Mouse (Mus musculus): ENCODE data around the gene Zfyve26. TPM values are rescaled to one million over a fixed set of nuclear protein-coding genes. Genes with fewer than 3 reads are reported as not detected.
"Not testable (repeated sequence)": the region's sequence is repeated elsewhere in the genome, so short reads cannot be mapped to it uniquely, and the experiment has no call there.

Gene Zfyve26
- 0.32 and 0.85 TPM in 2 replicates for polyA plus RNA-seq (2012)

GRCm38 (mm10) chr12:79296126-79296816 lies at the start of gene Zfyve26:
Gene Zfyve26 (minus strand): TSS chr12:79296304.
- Histone ChIP-seq H3K27me3 (ENCODE audit: control insufficient read depth) (no peaks in the 10 kb centered on the region), H3K4me1 (ENCODE audit: control insufficient read depth) (peaks cover 36% of the 10 kb centered on the region), H3K4me3 (replicated peaks) (peak within 1 kb of the TSS; percentile 96), H3K9me3 (ENCODE audit: control insufficient read depth, low read length) (no peaks in the 10 kb centered on the region), H3K36me3 (ENCODE audit: control insufficient read depth) (peaks cover 19% of the 10 kb centered on the region)
- peak; percentile 38; the same call in 1 of the 2 replicates for TF ChIP-seq GATA1 (IDR thresholded peaks at IDR 0.05; ENCODE audit: low read length)
- no peak for TF ChIP-seq TAL1 (IDR thresholded peaks at IDR 0.05; ENCODE audit: low read length)

- no peaks in the 10 kb centered on the region for H3K27me3 ChIP-seq (ENCODE audit: control insufficient read depth)
- TF ChIP-seq GATA1 (IDR thresholded peaks at IDR 0.05; ENCODE audit: low read length) = no peak
These were observed 45.3 kb upstream of the Zfyve26 start for GRCm38 (mm10) chr12:79341291-79341845.

GRCm38 (mm10) chr12:79340513-79340912 lies 44.4 kb upstream of the Zfyve26 start:
- Histone ChIP-seq H3K9me3 (ENCODE audit: control insufficient read depth, low read length) (no peaks in the 10 kb centered on the region), H3K4me1 (ENCODE audit: control insufficient read depth) (no peaks in the 10 kb centered on the region), H3K4me3 (replicated peaks) (no peak overlapping the region), H3K36me3 (ENCODE audit: control insufficient read depth) (peaks cover 2% of the 10 kb centered on the region), H3K27me3 (ENCODE audit: control insufficient read depth) (no peaks in the 10 kb centered on the region)
- TF ChIP-seq TAL1 (IDR thresholded peaks at IDR 0.05; ENCODE audit: low read length) (no peak), GATA1 (IDR thresholded peaks at IDR 0.05; ENCODE audit: low read length) (no peak)

More at GRCm38 (mm10) chr12:79341291-79341845, 45.3 kb upstream of the Zfyve26 start:
- no peaks in the 10 kb centered on the region for H3K4me1 ChIP-seq (ENCODE audit: control insufficient read depth)
- peaks cover 2% of the 10 kb centered on the region for H3K36me3 ChIP-seq (ENCODE audit: control insufficient read depth)
- no peaks in the 10 kb centered on the region for H3K9me3 ChIP-seq (ENCODE audit: control insufficient read depth, low read length)
- H3K4me3 ChIP-seq (replicated peaks) = no peak overlapping the region

GRCm38 (mm10) chr12:79338791-79339190 lies 42.7 kb upstream of the Zfyve26 start:
- TF ChIP-seq TAL1 (IDR thresholded peaks at IDR 0.05; ENCODE audit: low read length) (no peak), GATA1 (IDR thresholded peaks at IDR 0.05; ENCODE audit: low read length) (no peak)
- H3K36me3 ChIP-seq (ENCODE audit: control insufficient read depth) = peaks cover 18% of the 10 kb centered on the region
- H3K9me3 ChIP-seq (ENCODE audit: control insufficient read depth, low read length) = peaks cover 10% of the 10 kb centered on the region
- no peak overlapping the region for H3K4me3 ChIP-seq (replicated peaks)
- no peaks in the 10 kb centered on the region for H3K27me3 ChIP-seq (ENCODE audit: control insufficient read depth)
- no peaks in the 10 kb centered on the region for H3K4me1 ChIP-seq (ENCODE audit: control insufficient read depth)

- H3K36me3 ChIP-seq (ENCODE audit: control insufficient read depth) = peaks cover 31% of the 10 kb centered on the region
- TF ChIP-seq GATA1 (IDR thresholded peaks at IDR 0.05; ENCODE audit: low read length) (no peak), TAL1 (IDR thresholded peaks at IDR 0.05; ENCODE audit: low read length) (no peak)
- H3K27me3 ChIP-seq (ENCODE audit: control insufficient read depth) = no peaks in the 10 kb centered on the region
- peaks cover 11% of the 10 kb centered on the region for H3K9me3 ChIP-seq (ENCODE audit: control insufficient read depth, low read length)
- no peak overlapping the region for H3K4me3 ChIP-seq (replicated peaks)
- no peaks in the 10 kb centered on the region for H3K4me1 ChIP-seq (ENCODE audit: control insufficient read depth)
These were observed 35.6 kb upstream of the Zfyve26 start for GRCm38 (mm10) chr12:79331722-79332121.

GRCm38 (mm10) chr12:79330571-79330970 lies 34.5 kb upstream of the Zfyve26 start:
- Histone ChIP-seq H3K4me3 (replicated peaks) (no peak overlapping the region), H3K36me3 (ENCODE audit: control insufficient read depth) (peaks cover 35% of the 10 kb centered on the region), H3K27me3 (ENCODE audit: control insufficient read depth) (no peaks in the 10 kb centered on the region), H3K4me1 (ENCODE audit: control insufficient read depth) (no peaks in the 10 kb centered on the region), H3K9me3 (ENCODE audit: control insufficient read depth, low read length) (peaks cover 11% of the 10 kb centered on the region)
- TF ChIP-seq TAL1 (IDR thresholded peaks at IDR 0.05; ENCODE audit: low read length) (no peak), GATA1 (IDR thresholded peaks at IDR 0.05; ENCODE audit: low read length) (no peak)

GRCm38 (mm10) chr12:79327868-79328267 lies 31.8 kb upstream of the Zfyve26 start:
- Histone ChIP-seq H3K36me3 (ENCODE audit: control insufficient read depth) (peaks cover 15% of the 10 kb centered on the region), H3K4me3 (replicated peaks) (no peak overlapping the region), H3K27me3 (ENCODE audit: control insufficient read depth) (no peaks in the 10 kb centered on the region), H3K4me1 (ENCODE audit: control insufficient read depth) (no peaks in the 10 kb centered on the region), H3K9me3 (ENCODE audit: control insufficient read depth, low read length) (no peaks in the 10 kb centered on the region)
- no peak for TF ChIP-seq GATA1 (IDR thresholded peaks at IDR 0.05; ENCODE audit: low read length)
- TF ChIP-seq TAL1 (IDR thresholded peaks at IDR 0.05; ENCODE audit: low read length) = no peak

GRCm38 (mm10) chr12:79326745-79327144 lies 30.6 kb upstream of the Zfyve26 start:
- Histone ChIP-seq H3K36me3 (ENCODE audit: control insufficient read depth) (peaks cover 15% of the 10 kb centered on the region), H3K9me3 (ENCODE audit: control insufficient read depth, low read length) (no peaks in the 10 kb centered on the region), H3K27me3 (ENCODE audit: control insufficient read depth) (no peaks in the 10 kb centered on the region), H3K4me1 (ENCODE audit: control insufficient read depth) (no peaks in the 10 kb centered on the region), H3K4me3 (replicated peaks) (no peak overlapping the region)
- TF ChIP-seq TAL1 (IDR thresholded peaks at IDR 0.05; ENCODE audit: low read length) (no peak), GATA1 (IDR thresholded peaks at IDR 0.05; ENCODE audit: low read length) (no peak)

GRCm38 (mm10) chr12:79326236-79326635 lies 30.1 kb upstream of the Zfyve26 start:
- Histone ChIP-seq H3K4me1 (ENCODE audit: control insufficient read depth) (no peaks in the 10 kb centered on the region), H3K9me3 (ENCODE audit: control insufficient read depth, low read length) (no peaks in the 10 kb centered on the region), H3K36me3 (ENCODE audit: control insufficient read depth) (peaks cover 15% of the 10 kb centered on the region), H3K4me3 (replicated peaks) (no peak overlapping the region), H3K27me3 (ENCODE audit: control insufficient read depth) (no peaks in the 10 kb centered on the region)
- TF ChIP-seq GATA1 (IDR thresholded peaks at IDR 0.05; ENCODE audit: low read length) (no peak), TAL1 (IDR thresholded peaks at IDR 0.05; ENCODE audit: low read length) (no peak)

GRCm38 (mm10) chr12:79322539-79322938 lies 26.4 kb upstream of the Zfyve26 start:
- peaks cover 14% of the 10 kb centered on the region for H3K36me3 ChIP-seq (ENCODE audit: control insufficient read depth)
- H3K4me1 ChIP-seq (ENCODE audit: control insufficient read depth); H3K4me3 ChIP-seq (replicated peaks); H3K27me3 ChIP-seq (ENCODE audit: control insufficient read depth); H3K9me3 ChIP-seq (ENCODE audit: control insufficient read depth, low read length): not testable (repeated sequence)

Data from erythroblast, embryonic 14.5 days (primary cell).